Mouse (Mus musculus) heart, embryonic 12.5 days (tissue): Measurements from ENCODE around the gene Atp1b3. TPM values are rescaled to one million over a fixed set of nuclear protein-coding genes. Genes with fewer than 3 reads are reported as not detected.

Experiments
- ATAC-seq: fragments of 200-750 bp; cut with Nextera tagmentation; 2 replicates; pipeline ENCODE4 v1.8.0; 2017; ENCODE audit warnings: moderate TSS enrichment, moderate library complexity; ENCODE audit not compliant: insufficient number of reproducible peaks, low FRiP score
- H3K27ac ChIP-seq: fragments of 300-500 bp; sonication (generic); 2 replicates; pipeline ENCODE4 v1.5.1; 2016; ENCODE audit warnings: mild to moderate bottlenecking, moderate library complexity; ENCODE audit not compliant: poor library complexity, severe bottlenecking
- H3K27me3 ChIP-seq: fragments of 300-500 bp; sonication (generic); replicated peaks from 2 replicates; pipeline ENCODE4 v1.6.1; 2016; ENCODE audit warnings: mild to moderate bottlenecking, moderate library complexity
- H3K36me3 ChIP-seq: fragments of 300-500 bp; sonication (generic); 2 replicates; pipeline ENCODE4 v1.6.1; 2016; ENCODE audit warnings: mild to moderate bottlenecking, moderate library complexity
- H3K4me1 ChIP-seq: fragments of 300-500 bp; sonication (generic); replicated peaks from 2 replicates; pipeline ENCODE4 v1.6.1; 2016; ENCODE audit warnings: mild to moderate bottlenecking
- H3K4me2 ChIP-seq: fragments of 300-500 bp; sonication (generic); 2 replicates; pipeline ENCODE4 v1.6.1; 2016; ENCODE audit warnings: mild to moderate bottlenecking, moderate library complexity
- H3K4me3 ChIP-seq: fragments of 300-500 bp; sonication (generic); 2 replicates; pipeline ENCODE4 v1.5.1; 2016; ENCODE audit warnings: mild to moderate bottlenecking
- H3K9ac ChIP-seq: fragments of 300-500 bp; sonication (generic); 2 replicates; pipeline ENCODE4 v1.6.1; 2016; ENCODE audit warnings: mild to moderate bottlenecking, moderate library complexity
- H3K9me3 ChIP-seq: fragments of 300-500 bp; sonication (generic); replicated peaks from 2 replicates; pipeline ENCODE4 v1.6.1; 2016; ENCODE audit warnings: mild to moderate bottlenecking, moderate library complexity
- WGBS: fragments of 180-500 bp; shearing (Covaris S2); methylation state at CpG from one replicate; pipeline ENCODE4 v1.1.7; 2016; 5-methylcytosine and 5-hydroxymethylcytosine counted together
- polyA plus RNA-seq: library from polyadenylated mRNA; unstranded; fragments of >200 nt; fragmentation: Nextera tagmentation; extraction: Ambion mirVana; gene quantifications from 2 replicates; pipeline ENCODE4 v1.2.1, GENCODE M21; 2016

Atp1b3 gene
- polyA plus RNA-seq, 1 experiment from 2014 or later, result 164 TPM

DNA sequence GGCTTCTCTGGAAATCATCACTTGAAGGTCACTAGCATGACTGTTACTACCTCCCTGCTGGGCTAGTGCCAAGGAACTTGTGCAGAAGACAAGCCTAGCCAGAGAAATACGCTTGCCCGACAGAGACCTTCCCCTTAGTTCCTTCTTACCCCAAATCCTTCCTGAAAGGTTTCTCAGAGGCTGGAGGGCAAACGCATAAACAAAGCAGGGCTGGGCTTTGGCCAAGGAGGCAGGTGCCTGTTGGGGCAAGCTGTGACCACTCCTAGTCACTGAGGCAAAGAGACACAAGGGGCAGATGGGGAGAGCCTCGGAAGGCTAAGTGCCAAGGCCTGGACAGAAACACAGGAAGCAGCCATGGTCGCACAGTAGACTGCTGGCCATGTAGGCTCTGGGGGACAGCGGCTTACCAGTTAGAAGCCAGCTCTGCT lies 37.7 kb downstream of the Atp1b3 start:
- Histone ChIP-seq H3K36me3 (peaks cover 33% of the 10 kb centered on the region), H3K4me2 (no peak overlapping the region), H3K27me3 (no peaks in the 10 kb centered on the region), H3K9ac (no peak overlapping the region), H3K4me3 (no peak overlapping the region), H3K4me1 (peaks cover 9% of the 10 kb centered on the region), H3K27ac (peak overlapping the region; percentile 8; the same call in 1 of the 2 replicates), H3K9me3 (no peaks in the 10 kb centered on the region)
- 57% methylated on average over 6 of the region's 6 CpGs for WGBS
- no peak; the same call in 1 of the 2 replicates for ATAC-seq

DNA sequence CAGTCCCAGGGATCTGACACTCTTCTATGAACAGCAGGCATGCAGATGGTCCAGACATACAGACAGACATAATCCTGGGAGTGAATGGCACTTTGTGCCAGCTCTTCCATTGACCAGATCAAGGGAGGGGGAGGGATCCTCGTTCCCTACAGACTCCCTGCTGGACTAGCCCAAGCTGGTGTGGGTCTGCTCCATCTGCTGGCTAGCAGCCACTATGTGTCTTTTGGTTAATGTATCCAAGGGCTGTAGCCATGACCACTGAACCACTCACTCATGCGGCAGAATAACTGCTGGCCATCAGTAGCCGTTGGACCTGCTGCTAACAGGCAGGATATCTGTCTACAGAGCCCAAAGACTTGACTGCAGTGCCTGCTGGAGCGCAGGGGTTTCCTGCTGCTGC lies 39.7 kb downstream of the Atp1b3 start:
- H3K36me3 ChIP-seq, result peaks cover 35% of the 10 kb centered on the region
- H3K27ac ChIP-seq, result peak overlapping the region; percentile 9; the same call in 1 of the 2 replicates
- no peak overlapping the region for H3K4me2 ChIP-seq
- no peaks in the 10 kb centered on the region for H3K27me3 ChIP-seq
- ATAC-seq, result no peak
- H3K9me3 ChIP-seq, result no peaks in the 10 kb centered on the region
- H3K4me1 ChIP-seq, result peaks cover 9% of the 10 kb centered on the region
- no peak overlapping the region for H3K4me3 ChIP-seq
- 62% methylated on average over 4 of the region's 4 CpGs for WGBS
- no peak overlapping the region for H3K9ac ChIP-seq

GRCm38 (mm10) chr9:96322411-96323152 lies 41.7 kb downstream of the Atp1b3 start:
- H3K4me3 ChIP-seq, result no peak overlapping the region
- WGBS, result 90% methylated on average over 15 of the region's 15 CpGs
- no peak overlapping the region for H3K9ac ChIP-seq
- no peaks in the 10 kb centered on the region for H3K9me3 ChIP-seq
- no peak overlapping the region for H3K4me2 ChIP-seq
- peaks cover 44% of the 10 kb centered on the region for H3K36me3 ChIP-seq
- ATAC-seq, result no peak
- H3K27me3 ChIP-seq, result no peaks in the 10 kb centered on the region
- H3K4me1 ChIP-seq, result peaks cover 9% of the 10 kb centered on the region
- no peak overlapping the region for H3K27ac ChIP-seq

- Histone ChIP-seq H3K27ac (no peak overlapping the region), H3K9me3 (no peaks in the 10 kb centered on the region), H3K27me3 (no peaks in the 10 kb centered on the region), H3K36me3 (peaks cover 57% of the 10 kb centered on the region), H3K4me1 (no peaks in the 10 kb centered on the region; the same call in 1 of the 2 replicates), H3K4me3 (no peak overlapping the region), H3K9ac (no peak overlapping the region), H3K4me2 (no peak overlapping the region)
- WGBS, result 87% methylated on average over 6 of the region's 6 CpGs
- no peak for ATAC-seq
These were observed 43.7 kb downstream of the Atp1b3 start for GRCm38 (mm10) chr9:96320551-96320980.

GRCm38 (mm10) chr9:96319333-96319732 lies 44.9 kb downstream of the Atp1b3 start:
- peaks cover 63% of the 10 kb centered on the region for H3K36me3 ChIP-seq
- H3K4me2 ChIP-seq, result no peak overlapping the region
- H3K4me1 ChIP-seq, result no peaks in the 10 kb centered on the region
- no peak overlapping the region for H3K9ac ChIP-seq
- WGBS, result 68% methylated on average over 5 of the region's 5 CpGs
- no peak for ATAC-seq
- H3K9me3 ChIP-seq, result no peaks in the 10 kb centered on the region
- H3K27me3 ChIP-seq, result no peaks in the 10 kb centered on the region
- H3K4me3 ChIP-seq, result no peak overlapping the region
- H3K27ac ChIP-seq, result no peak overlapping the region

DNA sequence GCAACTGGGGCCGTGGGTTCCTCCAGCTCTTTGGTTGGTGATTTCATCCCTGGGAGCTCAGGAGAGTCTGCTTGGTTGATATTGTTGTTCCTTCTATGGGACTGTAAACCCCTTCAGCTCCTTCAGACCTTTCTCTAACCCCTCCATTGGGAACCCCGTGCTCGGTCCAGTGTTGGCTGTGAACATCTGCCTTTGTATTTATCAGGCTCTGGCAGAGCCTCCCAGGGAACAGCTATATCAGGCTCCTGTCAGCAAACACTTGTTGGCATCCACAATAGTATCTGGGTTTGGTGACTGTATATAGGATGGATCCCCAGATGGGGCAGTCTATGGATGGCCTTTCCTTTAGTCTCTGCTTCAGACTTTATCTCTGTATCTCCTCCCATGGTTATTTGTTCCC lies 52.2 kb downstream of the Atp1b3 start:
- 62% methylated on average over 3 of the region's 3 CpGs for WGBS
- H3K27me3 ChIP-seq, result no peaks in the 10 kb centered on the region
- no peaks in the 10 kb centered on the region for H3K9me3 ChIP-seq
- H3K36me3 ChIP-seq, result peaks cover 58% of the 10 kb centered on the region
- H3K9ac ChIP-seq, result no peak overlapping the region
- no peak overlapping the region for H3K27ac ChIP-seq
- no peak overlapping the region for H3K4me3 ChIP-seq
- H3K4me1 ChIP-seq, result 0 out of 2 replicates have a peak, but pooled peaks cover 3% of the 10 kb centered on the region
- no peak for ATAC-seq
- H3K4me2 ChIP-seq, result no peak overlapping the region

GRCm38 (mm10) chr9:96308816-96309215 lies 55.4 kb downstream of the Atp1b3 start:
- Histone ChIP-seq H3K9ac (no peak overlapping the region), H3K36me3 (peaks cover 54% of the 10 kb centered on the region), H3K27ac (no peak overlapping the region), H3K4me2 (no peak overlapping the region), H3K27me3 (no peaks in the 10 kb centered on the region), H3K9me3 (no peaks in the 10 kb centered on the region), H3K4me1 (no peaks in the 10 kb centered on the region), H3K4me3 (no peak overlapping the region)
- 85% methylated on average over 3 of the region's 3 CpGs for WGBS
- ATAC-seq, result no peak

DNA sequence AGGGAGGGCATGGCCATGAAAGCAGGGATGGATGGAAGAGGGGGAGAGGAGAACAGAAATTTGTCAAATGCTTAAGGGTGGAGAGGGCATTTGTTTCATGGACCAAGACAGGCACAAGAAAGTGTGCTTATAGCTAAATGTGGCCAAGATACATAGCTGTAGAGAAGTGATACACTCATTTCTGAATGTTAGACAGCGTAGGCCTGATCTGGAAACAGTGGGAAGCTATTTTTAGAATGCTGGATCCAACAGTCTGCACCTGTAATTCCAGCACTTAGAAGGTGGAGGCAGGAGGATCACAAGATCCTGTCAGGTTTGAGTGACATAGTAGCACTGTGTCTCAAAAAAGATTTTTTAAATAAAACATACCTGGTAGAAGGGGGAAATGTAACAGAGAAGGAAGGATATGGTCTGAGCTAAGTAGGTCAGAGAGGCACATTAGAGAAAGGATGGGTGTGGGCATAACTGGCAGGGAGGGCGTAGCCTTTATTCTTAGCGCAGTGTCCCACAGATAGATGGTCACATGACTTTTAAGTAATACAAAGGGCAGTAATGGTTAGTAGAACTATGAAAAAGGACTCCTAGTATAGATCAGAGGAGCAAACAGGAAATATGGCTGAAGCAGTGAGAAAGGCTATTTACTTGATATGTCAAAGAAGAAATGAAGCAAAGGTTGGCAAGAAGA lies 64.8 kb downstream of the Atp1b3 start:
- H3K9me3 ChIP-seq, result no peaks in the 10 kb centered on the region
- H3K4me3 ChIP-seq, result no peak overlapping the region
- peaks cover 8% of the 10 kb centered on the region for H3K4me1 ChIP-seq
- WGBS, result 74% methylated on average over 3 of the region's 3 CpGs
- H3K27ac ChIP-seq, result no peak overlapping the region
- peaks cover 65% of the 10 kb centered on the region for H3K36me3 ChIP-seq
- no peaks in the 10 kb centered on the region for H3K27me3 ChIP-seq
- H3K4me2 ChIP-seq, result no peak overlapping the region
- no peak overlapping the region for H3K9ac ChIP-seq
- ATAC-seq, result no peak

- Histone ChIP-seq H3K36me3 (peaks cover 34% of the 10 kb centered on the region), H3K4me3 (no peak overlapping the region), H3K4me1 (no peaks in the 10 kb centered on the region), H3K4me2 (no peak overlapping the region), H3K9ac (no peak overlapping the region), H3K9me3 (no peaks in the 10 kb centered on the region), H3K27ac (no peak overlapping the region), H3K27me3 (no peaks in the 10 kb centered on the region)
- no peak for ATAC-seq
- 98% methylated on average over 7 of the region's 7 CpGs for WGBS
These were observed 72.1 kb downstream of the Atp1b3 start for GRCm38 (mm10) chr9:96292144-96292543.

DNA sequence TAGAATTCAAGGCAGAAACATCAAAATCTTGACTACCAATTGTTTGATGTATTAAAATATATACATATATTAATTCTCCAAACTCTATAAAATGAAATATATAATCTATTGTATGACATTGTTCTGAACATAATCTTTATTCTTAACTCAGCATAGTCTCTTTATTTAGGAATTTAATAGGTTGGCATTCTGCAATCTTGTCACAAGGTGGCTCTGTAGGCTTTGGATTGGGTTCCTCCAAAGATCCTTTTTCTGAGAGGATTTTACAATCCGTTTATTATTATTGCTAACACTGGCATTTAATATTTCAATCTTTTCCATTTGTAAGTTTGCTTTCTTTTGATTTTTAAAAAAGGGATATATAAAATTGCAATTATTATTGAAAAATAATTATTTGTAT lies 79.3 kb downstream of the Atp1b3 start:
- Histone ChIP-seq H3K36me3 (peaks cover 14% of the 10 kb centered on the region), H3K9ac (no peak overlapping the region), H3K4me1 (0 out of 2 replicates have a peak, but pooled peaks cover 3% of the 10 kb centered on the region), H3K27ac (no peak overlapping the region), H3K4me3 (no peak overlapping the region), H3K4me2 (no peak overlapping the region), H3K27me3 (no peaks in the 10 kb centered on the region), H3K9me3 (no peaks in the 10 kb centered on the region)
- WGBS, result 31% methylated on average over 1 of the region's 1 CpGs
- ATAC-seq, result no peak
